Mouse (Mus musculus): ENCODE measurements at regions not wholly inside any gene's neighbourhood (a gene's known extent, or its start where the extent isn't known, plus 50 kb on each side); places are given as distances from the start of the nearest gene placed in this dataset.
A peak's percentile ranks its signal among the peaks of the same experiment; 100 is the strongest.

DNA sequence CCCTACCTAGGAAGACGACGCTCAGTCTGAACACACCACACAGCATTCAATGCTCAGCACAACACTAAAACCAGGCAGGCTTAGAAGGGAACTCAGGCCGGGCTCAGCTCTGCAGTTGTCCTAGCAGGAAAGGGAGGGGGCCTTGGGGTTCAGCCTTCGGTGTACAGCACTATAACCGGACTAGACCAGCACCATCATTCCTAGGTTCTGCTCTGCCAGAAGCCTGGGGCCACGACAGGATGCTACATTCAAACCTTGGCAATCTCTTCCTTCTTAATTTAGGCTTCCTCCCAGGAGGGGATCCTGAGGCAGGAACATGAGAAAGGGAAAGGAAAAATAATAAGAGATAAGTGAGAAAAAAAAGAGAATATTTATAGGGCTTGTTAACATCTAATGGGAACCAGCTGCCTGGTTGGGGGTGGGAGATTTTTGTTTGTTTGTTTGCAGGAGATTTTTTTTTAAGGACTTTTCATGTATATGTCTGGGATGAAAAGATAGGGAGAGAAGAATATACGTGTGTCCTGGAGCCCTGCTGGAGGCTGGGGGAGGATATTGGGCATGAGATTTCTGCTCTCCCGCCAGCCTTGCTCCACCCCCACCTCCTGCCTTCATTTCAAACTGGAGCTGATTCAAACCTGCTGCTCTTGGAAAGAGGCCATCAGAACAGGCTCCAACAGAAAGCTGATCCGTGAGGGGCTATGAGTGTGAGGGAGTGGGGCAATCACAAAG lies 73.8 kb upstream of the Boc start:
- Histone ChIP-seq H3K4me1 (ENCODE audit: control insufficient read depth, insufficient read depth, low read length) (peaks cover 10% of the 10 kb centered on the region), H3K9me3 (replicated peaks; ENCODE audit: control insufficient read depth, low read length, poor library complexity, severe bottlenecking) (no peaks in the 10 kb centered on the region), H3K9ac (ENCODE audit: low read depth, low read length) (no peak overlapping the region), H3K4me2 (ENCODE audit: low read length) (peak overlapping the region; percentile 17; the same call in 1 of the 2 replicates), H3K36me3 (ENCODE audit: control insufficient read depth, insufficient read depth, low read length) (no peaks in the 10 kb centered on the region), H3K27me3 (ENCODE audit: control insufficient read depth, insufficient read depth, low read depth, low read length) (no peaks in the 10 kb centered on the region), H3K27ac (ENCODE audit: low read length) (peak overlapping the region; percentile 71), H3K4me3 (ENCODE audit: low read depth, low read length) (no peak overlapping the region)
- WGBS = 30% methylated on average over 9 of the region's 9 CpGs
- ATAC-seq = peak; percentile 88

DNA sequence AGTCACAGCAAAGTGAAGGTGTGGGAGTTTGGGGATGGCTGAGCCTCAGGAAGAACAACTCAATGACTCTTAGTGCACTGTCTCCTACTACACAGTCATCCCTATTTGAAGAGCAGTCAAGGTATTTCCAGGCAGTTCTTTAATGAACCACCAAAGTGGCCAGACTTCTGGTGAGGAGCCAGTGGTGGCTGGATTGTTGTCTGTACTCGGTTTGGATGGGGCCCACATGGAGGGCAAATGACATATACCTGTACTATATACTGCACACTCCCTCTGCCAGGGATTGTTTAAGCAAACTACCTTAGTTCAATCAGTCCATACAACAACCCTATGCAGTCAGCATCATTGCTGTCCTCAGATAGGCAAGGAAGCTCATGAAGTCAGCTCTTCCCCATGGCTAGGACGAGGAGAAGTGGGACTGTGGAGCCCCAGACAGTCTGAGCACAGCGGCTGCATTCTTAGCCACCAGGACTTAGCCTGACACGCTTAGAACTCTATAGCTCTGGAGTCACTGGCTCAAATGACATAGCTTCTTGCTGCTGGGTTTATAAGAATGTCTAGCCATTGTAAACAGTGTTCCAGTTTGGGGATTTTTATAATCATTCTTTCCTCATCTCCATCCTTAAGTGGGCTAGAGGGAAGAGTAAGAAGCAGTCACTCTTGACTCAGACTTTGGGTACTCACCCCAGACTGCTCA lies 72.8 kb upstream of the Boc start:
- no peak for ATAC-seq
- H3K4me1 ChIP-seq (ENCODE audit: control insufficient read depth, insufficient read depth, low read length) = peaks cover 10% of the 10 kb centered on the region
- no peak overlapping the region for H3K4me3 ChIP-seq (ENCODE audit: low read depth, low read length)
- no peaks in the 10 kb centered on the region for H3K27me3 ChIP-seq (ENCODE audit: control insufficient read depth, insufficient read depth, low read depth, low read length)
- no peak overlapping the region for H3K9ac ChIP-seq (ENCODE audit: low read depth, low read length)
- no peaks in the 10 kb centered on the region for H3K36me3 ChIP-seq (ENCODE audit: control insufficient read depth, insufficient read depth, low read length)
- 77% methylated on average over 4 of the region's 4 CpGs for WGBS
- H3K27ac ChIP-seq (ENCODE audit: low read length) = no peak overlapping the region
- H3K4me2 ChIP-seq (ENCODE audit: low read length) = no peak overlapping the region
- H3K9me3 ChIP-seq (replicated peaks; ENCODE audit: control insufficient read depth, low read length, poor library complexity, severe bottlenecking) = no peaks in the 10 kb centered on the region

DNA sequence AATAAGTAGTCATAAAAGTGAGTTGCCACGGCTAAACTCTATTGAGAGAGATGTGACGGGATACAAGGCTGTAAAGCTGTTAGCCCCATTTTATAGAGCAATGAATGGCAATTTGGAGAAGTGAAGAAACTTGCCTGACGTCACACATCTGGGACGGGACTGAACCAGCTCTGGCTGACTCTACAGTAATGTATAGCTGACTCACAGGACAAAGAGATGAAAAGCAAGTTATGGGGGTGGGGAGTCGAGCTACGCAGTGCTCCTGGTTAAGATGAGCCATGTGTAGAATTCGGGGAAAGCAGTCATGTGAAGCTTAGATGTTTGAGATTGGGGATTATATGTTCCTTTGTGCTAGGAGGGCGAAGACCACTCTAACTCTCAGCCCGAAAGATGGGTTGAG lies 72.2 kb upstream of the Boc start:
- 87% methylated on average over 9 of the region's 9 CpGs for WGBS
- Histone ChIP-seq H3K9me3 (replicated peaks; ENCODE audit: control insufficient read depth, low read length, poor library complexity, severe bottlenecking) (no peaks in the 10 kb centered on the region), H3K9ac (ENCODE audit: low read depth, low read length) (no peak overlapping the region), H3K27me3 (ENCODE audit: control insufficient read depth, insufficient read depth, low read depth, low read length) (no peaks in the 10 kb centered on the region), H3K4me2 (ENCODE audit: low read length) (no peak overlapping the region), H3K4me3 (ENCODE audit: low read depth, low read length) (no peak overlapping the region), H3K36me3 (ENCODE audit: control insufficient read depth, insufficient read depth, low read length) (no peaks in the 10 kb centered on the region), H3K4me1 (ENCODE audit: control insufficient read depth, insufficient read depth, low read length) (peaks cover 10% of the 10 kb centered on the region), H3K27ac (ENCODE audit: low read length) (no peak overlapping the region)
- ATAC-seq = no peak

DNA sequence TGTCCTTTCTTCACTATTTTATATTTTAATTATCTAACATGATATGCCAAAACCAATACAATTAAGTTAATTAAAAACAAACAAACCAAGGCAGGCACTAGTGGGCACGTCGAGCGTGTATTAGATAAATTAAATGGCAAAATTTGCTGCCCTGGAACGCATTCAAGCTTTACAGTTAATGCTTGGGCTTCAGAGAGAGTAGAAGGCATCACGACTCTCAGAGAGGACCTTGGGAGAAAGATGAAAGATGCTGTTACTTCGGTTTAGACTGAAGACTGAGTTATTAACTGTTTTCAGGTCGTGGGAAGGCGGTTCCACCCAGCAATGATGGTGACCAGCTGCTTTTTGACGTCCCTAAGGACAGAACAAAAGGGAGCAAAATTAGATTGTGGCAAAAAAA lies 71.7 kb upstream of the Boc start:
- no peaks in the 10 kb centered on the region for H3K27me3 ChIP-seq (ENCODE audit: control insufficient read depth, insufficient read depth, low read depth, low read length)
- H3K36me3 ChIP-seq (ENCODE audit: control insufficient read depth, insufficient read depth, low read length) = no peaks in the 10 kb centered on the region
- H3K27ac ChIP-seq (ENCODE audit: low read length) = no peak overlapping the region
- WGBS = 88% methylated on average over 9 of the region's 9 CpGs
- peaks cover 10% of the 10 kb centered on the region for H3K4me1 ChIP-seq (ENCODE audit: control insufficient read depth, insufficient read depth, low read length)
- no peaks in the 10 kb centered on the region for H3K9me3 ChIP-seq (replicated peaks; ENCODE audit: control insufficient read depth, low read length, poor library complexity, severe bottlenecking)
- no peak overlapping the region for H3K9ac ChIP-seq (ENCODE audit: low read depth, low read length)
- no peak overlapping the region for H3K4me3 ChIP-seq (ENCODE audit: low read depth, low read length)
- ATAC-seq = no peak
- H3K4me2 ChIP-seq (ENCODE audit: low read length) = no peak overlapping the region

DNA sequence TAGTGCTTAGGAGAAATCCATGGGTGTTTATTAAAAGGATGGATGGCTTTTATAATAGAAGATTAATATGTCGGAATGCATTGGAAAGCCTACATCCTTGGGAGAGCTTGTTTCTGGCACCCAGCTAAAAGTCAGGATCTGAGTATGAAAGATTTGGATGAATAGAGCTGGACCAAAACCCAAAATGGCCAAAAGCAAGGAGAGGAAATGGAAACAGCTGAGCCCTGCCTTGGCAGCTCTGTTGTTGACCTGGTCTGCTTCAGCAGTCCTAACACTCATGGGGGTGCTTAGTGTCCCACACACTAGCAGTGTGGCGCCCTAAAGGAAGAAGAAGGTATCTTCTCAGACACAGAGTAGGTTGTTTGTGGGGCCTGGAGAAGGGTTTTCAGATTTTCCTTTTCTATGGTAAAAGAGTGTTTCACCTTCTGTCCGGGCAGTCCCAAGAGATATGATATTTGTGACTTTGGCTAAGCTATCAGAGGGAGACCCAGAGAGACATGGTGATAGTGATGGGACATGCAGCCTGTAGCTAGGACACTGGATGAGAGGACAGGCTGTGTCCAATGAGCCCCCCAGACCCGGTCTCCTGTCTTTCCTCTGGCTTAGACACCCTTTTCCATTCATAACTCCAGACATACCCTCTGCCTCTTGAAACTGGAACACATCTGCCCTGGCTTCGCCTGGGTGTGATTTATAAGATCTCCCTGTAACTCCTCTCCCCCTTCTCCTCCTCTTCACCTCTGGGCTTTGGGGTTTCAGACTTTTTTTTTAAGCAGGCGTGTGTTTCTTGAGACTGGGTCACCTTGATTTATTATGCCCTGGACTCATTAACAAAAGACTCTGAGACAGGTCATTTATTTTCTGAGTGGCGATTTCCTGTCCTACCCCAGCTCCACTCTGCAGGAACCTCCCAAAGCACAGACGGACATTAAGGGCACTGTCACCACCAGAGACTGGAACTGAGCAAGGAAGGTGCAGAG lies 70.9 kb upstream of the Boc start:
- H3K4me2 ChIP-seq (ENCODE audit: low read length) = no peak overlapping the region
- H3K27ac ChIP-seq (ENCODE audit: low read length) = no peak overlapping the region
- no peaks in the 10 kb centered on the region for H3K9me3 ChIP-seq (replicated peaks; ENCODE audit: control insufficient read depth, low read length, poor library complexity, severe bottlenecking)
- H3K27me3 ChIP-seq (ENCODE audit: control insufficient read depth, insufficient read depth, low read depth, low read length) = no peaks in the 10 kb centered on the region
- peaks cover 10% of the 10 kb centered on the region for H3K4me1 ChIP-seq (ENCODE audit: control insufficient read depth, insufficient read depth, low read length)
- H3K4me3 ChIP-seq (ENCODE audit: low read depth, low read length) = no peak overlapping the region
- 84% methylated on average over 8 of the region's 8 CpGs for WGBS
- ATAC-seq = no peak
- no peak overlapping the region for H3K9ac ChIP-seq (ENCODE audit: low read depth, low read length)
- H3K36me3 ChIP-seq (ENCODE audit: control insufficient read depth, insufficient read depth, low read length) = no peaks in the 10 kb centered on the region

DNA sequence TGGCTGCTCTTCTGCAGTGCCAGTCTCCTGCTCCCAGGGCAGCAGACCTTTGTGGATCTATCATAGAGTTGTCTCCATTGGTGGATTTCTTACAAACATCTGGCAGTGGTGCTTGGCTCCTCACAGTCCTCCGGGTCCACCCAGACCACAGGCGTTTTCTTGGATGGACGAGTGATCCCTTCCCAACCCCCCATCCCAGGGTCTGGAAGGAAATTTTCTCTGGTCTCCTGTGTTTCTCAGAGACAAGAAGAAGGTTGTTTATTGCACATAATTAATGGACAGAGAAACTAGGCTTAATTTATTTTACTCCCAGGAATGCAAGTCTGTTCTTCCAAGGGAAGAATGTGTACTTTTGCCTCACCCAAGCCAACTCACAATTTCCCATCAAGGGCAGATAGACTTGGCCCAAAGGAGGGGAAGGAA lies 67.2 kb upstream of the Boc start:
- Histone ChIP-seq H3K36me3 (ENCODE audit: control insufficient read depth, insufficient read depth, low read length) (no peaks in the 10 kb centered on the region), H3K9me3 (replicated peaks; ENCODE audit: control insufficient read depth, low read length, poor library complexity, severe bottlenecking) (no peaks in the 10 kb centered on the region), H3K9ac (ENCODE audit: low read depth, low read length) (no peak overlapping the region), H3K27me3 (ENCODE audit: control insufficient read depth, insufficient read depth, low read depth, low read length) (no peaks in the 10 kb centered on the region), H3K4me3 (ENCODE audit: low read depth, low read length) (no peak overlapping the region), H3K27ac (ENCODE audit: low read length) (no peak overlapping the region), H3K4me2 (ENCODE audit: low read length) (no peak overlapping the region), H3K4me1 (ENCODE audit: control insufficient read depth, insufficient read depth, low read length) (no peaks in the 10 kb centered on the region)
- WGBS = 84% methylated on average over 3 of the region's 3 CpGs
- no peak for ATAC-seq

DNA sequence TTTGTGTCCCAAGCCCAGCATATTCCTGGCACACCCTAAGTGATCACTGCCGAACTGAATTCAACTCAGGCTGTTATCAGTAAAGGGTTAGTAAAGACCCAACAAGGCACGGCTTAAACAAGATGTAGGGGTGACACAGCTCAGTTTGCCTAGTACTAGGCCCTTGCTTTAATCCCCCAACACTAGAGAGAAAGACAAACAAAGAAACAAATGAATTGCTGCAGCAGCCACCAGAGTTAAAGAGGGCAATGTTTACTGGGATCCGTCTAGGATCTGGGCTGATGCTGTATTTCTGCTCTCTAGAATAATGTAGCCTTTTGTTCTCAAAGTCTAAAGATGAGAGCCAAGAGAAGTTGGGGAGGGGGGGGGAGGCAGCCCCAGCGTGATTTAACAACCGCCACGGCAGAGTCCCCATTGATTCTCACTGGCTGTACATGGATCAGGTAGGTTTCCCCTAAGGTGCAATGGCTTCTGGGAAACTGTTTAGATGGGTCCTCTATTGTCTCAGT lies 66.5 kb upstream of the Boc start:
- ATAC-seq = no peak
- H3K9me3 ChIP-seq (replicated peaks; ENCODE audit: control insufficient read depth, low read length, poor library complexity, severe bottlenecking) = no peaks in the 10 kb centered on the region
- H3K4me2 ChIP-seq (ENCODE audit: low read length) = no peak overlapping the region
- H3K36me3 ChIP-seq (ENCODE audit: control insufficient read depth, insufficient read depth, low read length) = no peaks in the 10 kb centered on the region
- no peak overlapping the region for H3K4me3 ChIP-seq (ENCODE audit: low read depth, low read length)
- no peak overlapping the region for H3K27ac ChIP-seq (ENCODE audit: low read length)
- no peaks in the 10 kb centered on the region for H3K27me3 ChIP-seq (ENCODE audit: control insufficient read depth, insufficient read depth, low read depth, low read length)
- no peak overlapping the region for H3K9ac ChIP-seq (ENCODE audit: low read depth, low read length)
- WGBS = 45% methylated on average over 6 of the region's 6 CpGs
- H3K4me1 ChIP-seq (ENCODE audit: control insufficient read depth, insufficient read depth, low read length) = no peaks in the 10 kb centered on the region

DNA sequence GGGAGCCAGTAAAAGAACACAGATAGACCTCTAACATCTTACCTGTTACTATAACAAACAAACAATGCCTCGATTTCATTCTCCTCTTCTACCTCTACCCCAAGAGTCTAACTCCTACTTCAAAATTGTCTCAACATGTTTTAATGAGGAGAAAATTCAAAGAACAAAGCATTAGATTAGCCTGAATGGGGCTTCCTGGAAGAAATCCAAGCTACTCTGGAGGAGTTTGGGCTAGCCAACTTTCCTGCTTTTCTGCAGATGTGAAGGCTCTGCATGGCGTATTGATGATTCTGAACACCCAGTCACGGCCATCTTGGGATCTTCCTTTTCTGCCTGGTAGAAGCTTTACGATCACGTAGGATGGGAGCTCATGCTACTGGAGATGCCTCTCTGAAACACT lies 62.9 kb upstream of the Boc start:
- no peaks in the 10 kb centered on the region for H3K27me3 ChIP-seq (ENCODE audit: control insufficient read depth, insufficient read depth, low read depth, low read length)
- WGBS = 95% methylated on average over 5 of the region's 5 CpGs
- no peak for ATAC-seq
- no peaks in the 10 kb centered on the region for H3K36me3 ChIP-seq (ENCODE audit: control insufficient read depth, insufficient read depth, low read length)
- H3K9me3 ChIP-seq (replicated peaks; ENCODE audit: control insufficient read depth, low read length, poor library complexity, severe bottlenecking) = no peaks in the 10 kb centered on the region
- H3K4me2 ChIP-seq (ENCODE audit: low read length) = no peak overlapping the region
- H3K4me1 ChIP-seq (ENCODE audit: control insufficient read depth, insufficient read depth, low read length) = no peaks in the 10 kb centered on the region
- H3K27ac ChIP-seq (ENCODE audit: low read length) = no peak overlapping the region
- H3K9ac ChIP-seq (ENCODE audit: low read depth, low read length) = no peak overlapping the region
- no peak overlapping the region for H3K4me3 ChIP-seq (ENCODE audit: low read depth, low read length)
